Mouse (Mus musculus): ENCODE results near the gene St3gal4.

GRCm38 (mm10) chr9:35160662-35161061 lies 41.6 kb upstream of the St3gal4 start:
- TF ChIP-seq CTCF (IDR thresholded peaks at IDR 0.05; ENCODE audit: borderline replicate concordance, insufficient read depth, low read depth, low read length) (no peak), POLR2A (IDR thresholded peaks at IDR 0.05; ENCODE audit: borderline replicate concordance, insufficient read depth, low read length) (no peak)
